Mouse (Mus musculus) ovary, adult 2 months (tissue): ENCODE data around the gene Mfap2. TPM values are rescaled to one million over a fixed set of nuclear protein-coding genes. Genes with fewer than 3 reads are reported as not detected.

ENCODE experiments used
- polyA plus RNA-seq: library from polyadenylated mRNA; depleted of rRNA; stranded (reverse); fragments of >200 nt; gene quantifications from 2 replicates; pipeline ENCODE4 v1.2.3, GENCODE M21; 2012; rRNA removed

Mfap2 gene
- polyA plus RNA-seq, result 393 and 502 TPM in 2 replicates

GRCm38 (mm10) chr4:141010118-141010517 is at the start of gene Mfap2:
Gene Mfap2 (plus strand): TSS chr4:141010418.

GRCm38 (mm10) chr4:140960781-140961466 is 49.3 kb upstream of the Mfap2 start, which contains the start of gene Sdhb:
Gene Sdhb (plus strand): TSS chr4:140961203.

GRCm38 (mm10) chr4:140986711-140987395 is 23.4 kb upstream of the Mfap2 start, which contains the start of gene Atp13a2:
Gene Atp13a2 (plus strand): TSS chr4:140986873.

GRCm38 (mm10) chr4:141060426-141061301 is 50.4 kb downstream of the Mfap2 start, which contains the start of gene Crocc:
Gene Crocc (minus strand): TSS chr4:141060550.

Other genes starting within 250 kb of the Mfap2 start
- 5.9 and 8.1 TPM in 2 replicates for gene Padi4, start 236.2 kb upstream of the Mfap2 start, polyA plus RNA-seq
- gene Padi3, start 199.8 kb upstream of the Mfap2 start, polyA plus RNA-seq, result 0.17 and 0.28 TPM in 2 replicates
- gene Padi1, start 164.6 kb upstream of the Mfap2 start, polyA plus RNA-seq, result 16.9 and 52.4 TPM in 2 replicates
- 8.2 and 25.6 TPM in 2 replicates for gene Padi2, start 104.1 kb upstream of the Mfap2 start, polyA plus RNA-seq
- 191 and 217 TPM in 2 replicates for gene Sdhb, start 49.2 kb upstream of the Mfap2 start, polyA plus RNA-seq
- gene Atp13a2, start 23.5 kb upstream of the Mfap2 start, polyA plus RNA-seq, result 280 and 314 TPM in 2 replicates
- 51.6 and 59.3 TPM in 2 replicates for gene Crocc, start 50.1 kb downstream of the Mfap2 start, polyA plus RNA-seq
- 63.9 and 73.7 TPM in 2 replicates for gene Necap2, start 67.9 kb downstream of the Mfap2 start, polyA plus RNA-seq
- 0.42 and 0.85 TPM in 2 replicates for gene Spata21, start 77.9 kb downstream of the Mfap2 start, polyA plus RNA-seq
- 53.7 and 55.4 TPM in 2 replicates for gene Szrd1, start 129.4 kb downstream of the Mfap2 start, polyA plus RNA-seq
- 16.9 and 18.5 TPM in 2 replicates for gene Fbxo42, start 137.5 kb downstream of the Mfap2 start, polyA plus RNA-seq
- 3.8 and 4.5 TPM in 2 replicates for gene Rsg1, start 203.5 kb downstream of the Mfap2 start, polyA plus RNA-seq
- gene Arhgef19, start 229.1 kb downstream of the Mfap2 start, polyA plus RNA-seq, result 25.2 and 27.8 TPM in 2 replicates